Mouse (Mus musculus) spleen, postnatal 36 days (tissue): ENCODE data around the gene Olfr315.
"Not testable (repeated sequence)": the region's sequence is repeated elsewhere in the genome, so short reads cannot be mapped to it uniquely, and the experiment has no call there.

Source experiments
- DNase-seq, 2 experiments: peaks; one replicate each; pipeline ENCODE4 v3.0.0; 2022; ENCODE audit warnings: low spot score in 2 of 2, mixed read lengths in 1 of 2

Olfr315 gene

GRCm38 (mm10) chr11:58772888-58773287 lies at the start of gene Olfr315:
Gene Olfr315, plus strand, starts transcription at chr11:58773188.
- no peak for DNase-seq

- no peak for DNase-seq
Measured at GRCm38 (mm10) chr11:58723914-58724313, 49.1 kb upstream of the Olfr315 start, which contains the start of gene Olfr318. Gene Olfr318, minus strand, starts transcription at chr11:58724014.

- not testable (repeated sequence) for DNase-seq
Measured at GRCm38 (mm10) chr11:58727896-58728650, 44.9 kb upstream of the Olfr315 start.

- DNase-seq, result no peak
Measured at GRCm38 (mm10) chr11:58733372-58733771, 39.6 kb upstream of the Olfr315 start.

GRCm38 (mm10) chr11:58738792-58739262 lies 34.2 kb upstream of the Olfr315 start, which contains the start of gene Olfr317:
Gene Olfr317, minus strand, starts transcription at chr11:58739212.
- DNase-seq, result no peak

- not testable (repeated sequence) for DNase-seq
Measured at GRCm38 (mm10) chr11:58751096-58751495, 21.9 kb upstream of the Olfr315 start.

- no peak for DNase-seq
Measured at GRCm38 (mm10) chr11:58752434-58752833, 20.6 kb upstream of the Olfr315 start, which contains the start of gene Olfr316. Gene Olfr316, plus strand, starts transcription at chr11:58752734.

- DNase-seq, result no peak
Measured at GRCm38 (mm10) chr11:58782480-58783089, 9.6 kb downstream of the Olfr315 start, which contains the start of gene Olfr314. Gene Olfr314, plus strand, starts transcription at chr11:58782952.

GRCm38 (mm10) chr11:58784182-58784581 lies 11.2 kb downstream of the Olfr315 start:
- DNase-seq, result no peak

- DNase-seq, result no peak
Measured at GRCm38 (mm10) chr11:58787651-58788050, 14.7 kb downstream of the Olfr315 start.

GRCm38 (mm10) chr11:58788346-58788745 lies 15.4 kb downstream of the Olfr315 start:
- DNase-seq, result peak; percentile 23 to 26

- DNase-seq, result peak; percentile 10 to 16
Measured at GRCm38 (mm10) chr11:58789532-58789931, 16.5 kb downstream of the Olfr315 start.

GRCm38 (mm10) chr11:58790053-58790452 lies 17.1 kb downstream of the Olfr315 start:
- peak; percentile 33 to 48 for DNase-seq

GRCm38 (mm10) chr11:58790646-58791045 lies 17.7 kb downstream of the Olfr315 start:
- no peak for DNase-seq

- DNase-seq, result peak in 1 of 2 experiments; percentile 19
Measured at GRCm38 (mm10) chr11:58795856-58796255, 22.9 kb downstream of the Olfr315 start.

GRCm38 (mm10) chr11:58796850-58797249 lies 23.9 kb downstream of the Olfr315 start:
- DNase-seq, result no peak

- DNase-seq, result no peak
Measured at GRCm38 (mm10) chr11:58799747-58800146, 26.8 kb downstream of the Olfr315 start.

GRCm38 (mm10) chr11:58801558-58802228 lies 28.7 kb downstream of the Olfr315 start, which contains the start of gene Fam183b:
Gene Fam183b, minus strand, starts transcription at chr11:58801960.
- no peak for DNase-seq

GRCm38 (mm10) chr11:58803871-58804270 lies 30.9 kb downstream of the Olfr315 start:
- no peak for DNase-seq

- no peak for DNase-seq
Measured at GRCm38 (mm10) chr11:58804393-58804792, 31.4 kb downstream of the Olfr315 start.

- no peak for DNase-seq
Measured at GRCm38 (mm10) chr11:58812001-58812400, 39.0 kb downstream of the Olfr315 start.

GRCm38 (mm10) chr11:58814700-58815099 lies 41.7 kb downstream of the Olfr315 start, which contains the start of gene Olfr313:
Gene Olfr313, plus strand, starts transcription at chr11:58815000.
- DNase-seq, result not testable (repeated sequence)
